Mouse (Mus musculus): ENCODE data around the gene Cpne5. TPM values are rescaled to one million over a fixed set of nuclear protein-coding genes. Genes with fewer than 3 reads are reported as not detected.

The Cpne5 gene
- polyA plus RNA-seq, 1 experiment: 0.12 TPM

GRCm38 (mm10) chr17:29136236-29136635 lies 101.7 kb downstream of the Cpne5 start:
- no peaks in the 10 kb centered on the region for H3K4me1 ChIP-seq (ENCODE audit: control insufficient read depth, insufficient read depth, low read length)
- no peak for TF ChIP-seq POLR2A (IDR thresholded peaks at IDR 0.05; ENCODE audit: borderline replicate concordance, low read depth, low read length)
- TF ChIP-seq CTCF (IDR thresholded peaks at IDR 0.05; ENCODE audit: low read depth, low read length): no peak
- no peak overlapping the region for H3K27ac ChIP-seq (ENCODE audit: insufficient read depth, low read depth, low read length)

GRCm38 (mm10) chr17:29135066-29135465 lies 102.9 kb downstream of the Cpne5 start:
- Histone ChIP-seq H3K27ac (ENCODE audit: insufficient read depth, low read depth, low read length) (no peak overlapping the region), H3K4me3 (ENCODE audit: insufficient read depth, low read length) (no peak overlapping the region), H3K4me1 (ENCODE audit: control insufficient read depth, insufficient read depth, low read length) (no peaks in the 10 kb centered on the region)
- TF ChIP-seq CTCF (IDR thresholded peaks at IDR 0.05; ENCODE audit: low read depth, low read length): no peak
- TF ChIP-seq POLR2A (IDR thresholded peaks at IDR 0.05; ENCODE audit: borderline replicate concordance, low read depth, low read length): no peak

More at GRCm38 (mm10) chr17:29136236-29136635, 101.7 kb downstream of the Cpne5 start:
- H3K4me3 ChIP-seq (ENCODE audit: insufficient read depth, low read length): no peak overlapping the region

- Histone ChIP-seq H3K4me1 (ENCODE audit: control insufficient read depth, insufficient read depth, low read length) (peaks cover 2% of the 10 kb centered on the region; the same call in 1 of the 2 replicates), H3K4me3 (ENCODE audit: insufficient read depth, low read length) (no peak overlapping the region), H3K27ac (ENCODE audit: insufficient read depth, low read depth, low read length) (no peak overlapping the region)
- TF ChIP-seq CTCF (IDR thresholded peaks at IDR 0.05; ENCODE audit: low read depth, low read length): no peak
Observed at GRCm38 (mm10) chr17:29129341-29129740, 108.6 kb downstream of the Cpne5 start.

- Histone ChIP-seq H3K4me1 (ENCODE audit: control insufficient read depth, insufficient read depth, low read length) (peaks cover 2% of the 10 kb centered on the region; the same call in 1 of the 2 replicates), H3K27ac (ENCODE audit: insufficient read depth, low read depth, low read length) (no peak overlapping the region), H3K4me3 (ENCODE audit: insufficient read depth, low read length) (no peak overlapping the region)
- no peak for TF ChIP-seq POLR2A (IDR thresholded peaks at IDR 0.05; ENCODE audit: borderline replicate concordance, low read depth, low read length)
- no peak for TF ChIP-seq CTCF (IDR thresholded peaks at IDR 0.05; ENCODE audit: low read depth, low read length)
Observed at GRCm38 (mm10) chr17:29126561-29126960, 111.4 kb downstream of the Cpne5 start.

GRCm38 (mm10) chr17:29123578-29124174 lies 114.3 kb downstream of the Cpne5 start:
- peaks cover 2% of the 10 kb centered on the region; the same call in 1 of the 2 replicates for H3K4me1 ChIP-seq (ENCODE audit: control insufficient read depth, insufficient read depth, low read length)
- TF ChIP-seq POLR2A (IDR thresholded peaks at IDR 0.05; ENCODE audit: borderline replicate concordance, low read depth, low read length) (no peak), CTCF (IDR thresholded peaks at IDR 0.05; ENCODE audit: low read depth, low read length) (no peak)
- H3K27ac ChIP-seq (ENCODE audit: insufficient read depth, low read depth, low read length): no peak overlapping the region
- H3K4me3 ChIP-seq (ENCODE audit: insufficient read depth, low read length): no peak overlapping the region

- Histone ChIP-seq H3K4me1 (ENCODE audit: control insufficient read depth, insufficient read depth, low read length) (peaks cover 2% of the 10 kb centered on the region; the same call in 1 of the 2 replicates), H3K27ac (ENCODE audit: insufficient read depth, low read depth, low read length) (no peak overlapping the region), H3K4me3 (ENCODE audit: insufficient read depth, low read length) (no peak overlapping the region)
- TF ChIP-seq POLR2A (IDR thresholded peaks at IDR 0.05; ENCODE audit: borderline replicate concordance, low read depth, low read length): no peak
- no peak for TF ChIP-seq CTCF (IDR thresholded peaks at IDR 0.05; ENCODE audit: low read depth, low read length)
Observed at GRCm38 (mm10) chr17:29122817-29123216, 115.2 kb downstream of the Cpne5 start.

- peaks cover 2% of the 10 kb centered on the region; the same call in 1 of the 2 replicates for H3K4me1 ChIP-seq (ENCODE audit: control insufficient read depth, insufficient read depth, low read length)
- no peak overlapping the region for H3K4me3 ChIP-seq (ENCODE audit: insufficient read depth, low read length)
- no peak overlapping the region for H3K27ac ChIP-seq (ENCODE audit: insufficient read depth, low read depth, low read length)
- TF ChIP-seq POLR2A (IDR thresholded peaks at IDR 0.05; ENCODE audit: borderline replicate concordance, low read depth, low read length) (no peak), CTCF (IDR thresholded peaks at IDR 0.05; ENCODE audit: low read depth, low read length) (no peak)
Observed at GRCm38 (mm10) chr17:29120666-29121065, 117.3 kb downstream of the Cpne5 start.

GRCm38 (mm10) chr17:29118057-29118456 lies 119.9 kb downstream of the Cpne5 start:
- no peak overlapping the region for H3K27ac ChIP-seq (ENCODE audit: insufficient read depth, low read depth, low read length)
- no peak overlapping the region for H3K4me3 ChIP-seq (ENCODE audit: insufficient read depth, low read length)
- peaks cover 12% of the 10 kb centered on the region for H3K4me1 ChIP-seq (ENCODE audit: control insufficient read depth, insufficient read depth, low read length)
- TF ChIP-seq POLR2A (IDR thresholded peaks at IDR 0.05; ENCODE audit: borderline replicate concordance, low read depth, low read length): no peak
- no peak for TF ChIP-seq CTCF (IDR thresholded peaks at IDR 0.05; ENCODE audit: low read depth, low read length)

GRCm38 (mm10) chr17:29117006-29117648 lies 120.8 kb downstream of the Cpne5 start:
- H3K27ac ChIP-seq (ENCODE audit: insufficient read depth, low read depth, low read length): no peak overlapping the region
- H3K4me3 ChIP-seq (ENCODE audit: insufficient read depth, low read length): no peak overlapping the region
- TF ChIP-seq CTCF (IDR thresholded peaks at IDR 0.05; ENCODE audit: low read depth, low read length) (no peak), POLR2A (IDR thresholded peaks at IDR 0.05; ENCODE audit: borderline replicate concordance, low read depth, low read length) (no peak)
- peaks cover 12% of the 10 kb centered on the region for H3K4me1 ChIP-seq (ENCODE audit: control insufficient read depth, insufficient read depth, low read length)

GRCm38 (mm10) chr17:29116023-29116422 lies 121.9 kb downstream of the Cpne5 start:
- Histone ChIP-seq H3K27ac (ENCODE audit: insufficient read depth, low read depth, low read length) (no peak overlapping the region), H3K4me3 (ENCODE audit: insufficient read depth, low read length) (no peak overlapping the region), H3K4me1 (ENCODE audit: control insufficient read depth, insufficient read depth, low read length) (peaks cover 17% of the 10 kb centered on the region)
- no peak for TF ChIP-seq POLR2A (IDR thresholded peaks at IDR 0.05; ENCODE audit: borderline replicate concordance, low read depth, low read length)
- TF ChIP-seq CTCF (IDR thresholded peaks at IDR 0.05; ENCODE audit: low read depth, low read length): no peak

All from bone marrow macrophage, adult 2 months (primary cell).